Mouse (Mus musculus) layer of hippocampus, postnatal 25 days (tissue): ENCODE results near the gene Thsd7a. TPM values are rescaled to one million over a fixed set of nuclear protein-coding genes. Genes with fewer than 3 reads are reported as not detected.

Source experiments
- DNase-seq, 2 experiments: peaks; one replicate each; pipeline ENCODE4 v3.0.0; 2022; ENCODE audit warnings: mixed read lengths in 2 of 2, low spot score in 1 of 2; ENCODE audit errors: extremely low spot score in 1 of 2
- total RNA-seq, 2 experiments: library from RNA; stranded (reverse); gene quantifications; 2 replicates each; pipeline ENCODE4 v1.2.3; 2021

Thsd7a gene
- total RNA-seq, 2 experiments from 2014 or later, result 35.6 to 43.7 TPM

DNA sequence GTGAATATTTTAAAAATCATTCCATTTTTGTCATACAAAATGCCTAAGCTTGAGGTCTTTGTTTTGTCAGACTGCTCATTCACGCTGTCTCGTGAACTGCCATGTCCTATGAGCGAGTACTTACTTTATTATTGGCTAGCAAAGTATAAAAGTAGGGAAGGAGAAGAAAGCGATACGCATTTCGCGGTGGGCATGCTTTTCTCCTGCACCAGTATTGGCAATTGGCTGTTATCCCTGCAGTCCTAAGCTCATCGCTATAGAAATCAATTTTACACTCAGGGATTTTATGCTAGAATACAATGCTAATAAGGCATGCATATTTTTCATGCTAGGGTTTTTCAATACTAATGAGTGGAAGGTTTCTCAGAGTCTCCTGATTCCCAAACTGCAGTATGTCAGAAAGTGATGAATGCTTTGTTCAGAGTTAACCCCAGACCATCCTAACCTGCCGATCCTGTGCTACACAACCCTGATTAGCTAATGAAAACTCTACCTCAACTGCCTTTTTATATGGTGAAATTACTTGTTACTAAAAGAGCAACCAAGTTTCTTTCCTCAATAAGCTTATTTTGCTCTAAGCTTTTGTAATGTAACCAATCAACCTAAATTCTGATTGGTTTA is 230.8 kb downstream of the Thsd7a start:
- DNase-seq, result no peak

DNA sequence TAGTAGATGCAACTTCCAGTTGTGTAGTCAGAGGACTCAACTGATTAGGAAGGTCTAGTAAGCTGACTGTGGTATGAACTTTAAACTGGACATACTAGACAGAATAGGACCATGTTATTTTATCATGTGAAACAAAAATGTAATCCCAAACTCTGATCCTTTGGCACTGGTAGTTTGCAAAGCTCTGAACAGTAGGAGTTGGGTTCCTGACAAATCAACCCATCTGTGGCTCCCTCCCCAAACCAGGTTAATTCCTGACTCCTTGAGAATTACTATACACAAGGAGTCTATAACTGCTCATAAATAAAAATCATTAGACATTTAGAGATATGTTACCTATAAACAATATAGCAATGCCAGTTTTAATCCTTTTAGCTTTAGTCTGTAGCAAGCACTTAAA is 231.5 kb downstream of the Thsd7a start:
- DNase-seq, result no peak

DNA sequence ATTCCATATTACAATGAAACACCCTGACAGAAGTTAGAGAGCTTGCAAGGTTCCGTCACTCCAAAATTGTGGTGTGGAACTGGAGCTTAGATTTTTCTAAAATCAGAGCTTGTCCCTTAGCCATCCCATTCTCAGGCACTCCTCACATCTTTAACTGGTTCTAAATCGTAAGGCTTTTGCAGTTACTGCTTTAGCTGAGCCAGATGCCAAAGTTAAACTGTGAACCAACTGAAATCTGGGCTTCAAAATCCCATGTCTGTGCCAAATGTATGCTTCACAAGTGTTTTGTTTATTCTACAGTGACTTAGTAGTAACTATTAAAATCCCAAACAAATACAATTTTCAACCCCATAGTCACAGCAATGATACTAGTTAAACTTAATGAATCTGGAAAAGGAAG is 242.3 kb downstream of the Thsd7a start:
- DNase-seq, result no peak

DNA sequence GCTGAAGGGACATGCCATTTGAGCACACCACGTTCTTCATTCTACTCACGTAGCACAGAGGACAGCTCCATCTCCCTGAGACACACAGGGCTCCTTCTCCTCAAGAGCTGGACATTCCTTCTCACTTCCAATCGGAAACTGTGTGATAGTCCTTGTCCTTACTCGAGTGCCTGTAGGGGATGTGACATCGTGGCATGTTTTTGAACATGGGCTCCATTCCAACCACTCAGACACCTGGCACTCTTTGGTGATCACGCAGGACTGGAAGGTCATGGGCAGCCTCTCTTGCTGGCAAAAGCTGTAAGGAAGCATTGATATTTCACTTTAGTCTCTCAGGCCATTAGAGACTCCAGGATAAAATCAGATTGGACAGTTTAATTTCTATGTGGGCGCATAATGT is 245.3 kb downstream of the Thsd7a start:
- DNase-seq, result no peak

DNA sequence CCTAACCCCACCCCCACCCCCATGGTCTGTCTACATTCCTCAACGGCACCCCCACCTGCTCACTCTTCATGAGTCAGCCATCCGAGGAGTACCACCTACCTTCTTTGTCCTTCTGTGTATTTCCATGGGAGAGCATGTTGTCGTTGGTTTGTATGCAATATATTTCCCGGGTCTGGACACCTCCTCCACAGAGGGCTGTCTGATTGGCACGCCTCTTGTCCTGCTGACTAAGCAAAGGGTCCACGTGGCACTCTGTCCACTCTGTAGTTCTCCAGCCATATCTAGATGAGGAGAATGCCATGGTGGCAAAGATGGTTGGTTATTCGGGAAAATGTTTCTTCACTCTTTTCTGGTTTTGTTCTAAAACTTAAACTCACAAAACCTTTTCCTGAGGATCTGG is 248.3 kb downstream of the Thsd7a start:
- DNase-seq, result no peak

DNA sequence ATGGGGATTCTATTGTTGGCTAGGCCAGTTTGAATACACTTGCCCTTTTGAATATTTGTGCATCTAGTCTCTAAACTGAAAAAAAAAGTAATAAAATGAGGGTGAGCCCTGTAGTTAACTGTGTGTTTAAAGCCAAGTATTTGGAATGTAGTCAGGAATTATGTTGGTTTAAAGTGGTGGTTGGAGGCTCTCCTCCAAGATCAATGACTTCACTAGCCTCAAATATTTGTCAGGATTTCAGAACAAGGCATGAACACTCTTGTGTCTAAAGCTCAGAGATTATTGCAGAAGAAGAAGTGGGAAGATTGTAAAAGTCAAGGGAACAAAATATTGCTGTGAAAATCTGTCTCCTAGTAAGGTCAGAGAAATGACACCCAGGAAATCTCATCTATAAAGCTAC is 249.3 kb downstream of the Thsd7a start:
- no peak for DNase-seq

DNA sequence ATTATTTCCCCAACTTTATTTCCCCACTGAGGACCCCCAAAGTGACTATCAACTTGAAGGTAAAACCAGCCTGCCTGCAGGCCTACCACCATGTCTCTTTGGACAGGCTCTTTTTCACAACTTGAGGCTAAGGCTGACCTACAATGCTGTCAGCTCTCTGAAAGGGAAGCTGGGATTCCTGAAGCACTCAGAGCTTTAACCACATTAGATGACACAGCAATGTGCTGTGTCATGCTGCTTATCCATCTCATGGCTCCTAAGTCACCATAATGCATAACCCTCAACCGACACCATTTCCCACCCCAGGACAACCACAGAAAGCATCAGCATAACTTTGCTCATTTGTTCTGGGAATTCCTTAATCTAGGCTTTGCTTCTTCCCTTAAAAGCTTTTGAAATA is 255.6 kb downstream of the Thsd7a start:
- no peak for DNase-seq

DNA sequence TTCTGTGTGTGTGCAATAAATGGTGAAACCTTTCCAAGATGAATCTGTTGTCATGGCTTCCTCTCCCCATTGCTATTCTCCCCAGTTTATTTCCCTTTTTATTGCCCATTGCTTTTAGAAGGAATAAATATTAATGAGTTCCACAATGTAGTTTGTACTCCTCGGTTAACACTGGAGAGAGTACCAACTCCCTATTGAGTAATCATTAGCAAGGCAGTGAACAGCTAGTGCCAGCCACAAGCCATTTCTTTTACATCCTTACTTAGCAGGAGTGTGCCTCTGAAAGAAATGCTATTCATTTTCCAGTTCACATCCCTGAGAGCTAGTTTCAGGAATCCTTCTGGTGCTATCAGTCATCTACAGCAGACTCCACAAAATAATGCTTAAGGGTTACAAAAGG is 260.3 kb downstream of the Thsd7a start:
- DNase-seq, result no peak

DNA sequence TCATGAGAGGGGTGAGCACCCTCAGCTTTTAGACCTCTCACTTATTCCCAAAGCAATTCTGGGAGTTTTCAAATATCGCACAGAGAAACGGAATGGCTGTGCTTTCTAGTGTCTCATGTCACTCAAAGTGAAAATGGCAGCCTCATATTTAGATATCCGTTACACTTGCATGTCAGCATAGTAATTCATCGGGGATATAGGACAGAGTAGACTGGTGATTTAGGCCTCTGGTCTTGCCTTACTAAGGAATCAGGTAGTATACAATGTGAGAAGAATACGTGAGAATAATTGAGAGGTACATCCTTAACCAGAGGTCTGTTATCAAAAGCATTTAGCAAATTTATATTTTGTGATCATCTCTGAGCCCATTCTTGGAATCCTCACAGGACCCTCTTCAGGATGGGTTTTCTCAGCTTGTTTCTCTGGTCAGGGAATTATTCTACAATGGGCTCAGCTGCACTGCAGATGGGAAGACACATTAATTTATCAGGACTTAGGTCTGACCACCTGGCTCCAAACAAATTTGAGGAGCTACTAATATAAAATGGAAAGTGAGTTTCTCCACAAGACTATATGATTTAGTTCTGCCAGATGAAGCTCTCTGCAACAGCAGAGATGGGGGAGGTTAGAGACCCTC is 267.6 kb downstream of the Thsd7a start:
- DNase-seq, result no peak

DNA sequence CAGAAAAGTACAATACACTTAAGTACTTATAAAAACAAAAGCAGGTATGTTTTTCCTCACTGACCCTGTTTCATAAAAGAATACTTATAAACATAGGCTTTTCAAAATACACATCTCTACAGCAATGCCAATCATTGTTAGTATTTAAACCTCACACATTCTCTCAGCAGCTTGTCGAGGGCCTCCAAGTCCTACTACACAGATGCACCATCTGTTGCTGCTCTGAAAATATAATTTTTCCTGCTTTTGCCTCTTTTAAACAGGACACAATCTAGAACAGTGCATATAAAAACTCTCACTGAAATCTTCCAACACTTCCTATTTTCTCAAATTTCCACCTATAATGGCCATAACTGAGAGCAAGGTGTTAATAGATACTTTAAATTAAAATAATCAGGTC is 270.9 kb downstream of the Thsd7a start:
- no peak for DNase-seq

DNA sequence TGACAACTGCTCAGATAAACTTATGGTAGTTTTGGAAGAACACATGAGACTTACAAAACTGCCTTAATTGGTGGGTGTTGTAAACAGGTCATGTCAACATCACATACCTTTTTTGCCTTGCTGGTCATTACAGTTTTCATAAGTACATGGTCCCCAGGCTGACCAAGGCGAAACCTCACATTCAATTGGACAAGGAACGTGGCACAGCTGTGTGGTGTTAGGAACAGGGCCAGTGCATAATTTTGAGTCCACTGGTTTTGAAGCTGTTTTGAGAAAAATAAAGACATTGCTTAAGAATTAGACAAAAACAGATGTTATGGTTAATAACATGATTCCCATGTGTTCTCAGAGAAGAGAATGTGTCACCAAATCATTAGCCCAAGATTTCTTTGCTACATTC is 278.3 kb downstream of the Thsd7a start:
- no peak for DNase-seq

DNA sequence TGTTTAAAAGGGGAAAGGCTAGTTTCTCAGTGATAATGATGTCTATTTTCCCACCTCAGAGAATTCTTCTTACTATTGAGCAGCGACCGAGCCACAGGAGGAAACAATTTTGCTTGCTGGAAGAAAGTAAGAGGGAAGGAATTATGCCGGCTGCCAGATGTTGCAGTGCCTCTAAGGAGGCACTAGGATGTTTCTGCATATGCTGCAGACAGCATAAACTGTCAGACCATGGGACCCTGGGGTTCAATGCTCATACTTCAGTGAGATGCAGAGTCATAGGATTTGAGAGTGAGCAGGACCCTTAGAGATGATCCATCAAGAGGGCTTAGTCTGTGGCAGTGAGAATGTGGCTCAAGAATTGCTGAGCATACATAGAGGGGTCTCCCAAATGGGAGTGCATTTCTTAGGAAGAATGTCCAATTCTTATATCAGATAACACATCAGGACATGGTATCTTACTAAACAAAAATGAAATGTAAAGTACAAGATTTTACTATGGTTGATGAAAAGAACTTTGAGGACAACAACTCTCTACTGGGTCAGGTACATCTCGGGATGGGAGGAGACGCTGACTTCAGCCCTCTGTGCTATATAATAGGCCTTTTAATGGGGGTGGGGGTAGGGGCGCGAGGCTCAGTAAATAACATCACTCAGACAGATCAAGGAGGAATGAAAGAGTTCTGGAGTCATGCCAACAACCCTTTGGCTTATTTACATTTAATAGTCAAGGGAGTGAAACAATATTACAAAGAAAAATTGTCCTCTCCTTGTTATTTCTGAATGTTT is 281.7 kb downstream of the Thsd7a start:
- no peak for DNase-seq

DNA sequence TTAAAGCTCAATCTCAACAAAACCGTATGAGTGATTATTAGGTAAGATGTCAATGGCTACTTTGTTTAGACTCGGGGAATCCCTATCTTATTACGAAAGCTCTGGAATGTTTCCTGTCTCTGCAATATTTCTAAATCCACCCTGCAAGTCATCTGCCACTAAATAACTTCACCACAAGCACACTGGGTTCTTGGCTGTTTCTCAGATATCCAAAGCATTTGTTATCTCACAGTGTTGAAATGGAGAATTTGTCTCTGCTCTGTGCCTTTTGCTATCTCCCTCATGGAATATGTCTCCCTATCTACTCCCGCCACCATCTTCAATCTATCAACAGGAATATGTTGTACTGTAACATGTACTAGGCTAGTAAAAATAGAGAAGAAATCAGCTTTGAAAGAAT is 290.4 kb downstream of the Thsd7a start:
- DNase-seq, result no peak

DNA sequence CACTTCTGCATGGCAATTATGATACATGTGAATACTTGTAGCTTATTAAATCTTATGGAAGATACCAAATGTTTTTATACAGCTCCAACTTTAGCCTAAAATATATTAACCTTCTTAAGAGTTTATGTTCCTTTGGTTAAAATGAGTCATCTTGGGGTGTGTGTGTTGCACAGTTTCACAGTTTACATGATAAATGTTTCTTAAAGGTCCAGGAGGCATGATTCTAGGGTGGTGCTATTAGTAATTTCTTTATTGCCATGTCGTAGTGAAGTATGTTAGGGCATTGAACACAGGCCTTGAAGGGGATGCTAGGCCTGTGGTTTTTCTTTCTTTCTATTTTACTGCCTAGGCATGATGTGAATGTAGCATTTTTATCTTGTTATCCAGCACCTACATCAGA is 291.8 kb downstream of the Thsd7a start:
- DNase-seq, result no peak

DNA sequence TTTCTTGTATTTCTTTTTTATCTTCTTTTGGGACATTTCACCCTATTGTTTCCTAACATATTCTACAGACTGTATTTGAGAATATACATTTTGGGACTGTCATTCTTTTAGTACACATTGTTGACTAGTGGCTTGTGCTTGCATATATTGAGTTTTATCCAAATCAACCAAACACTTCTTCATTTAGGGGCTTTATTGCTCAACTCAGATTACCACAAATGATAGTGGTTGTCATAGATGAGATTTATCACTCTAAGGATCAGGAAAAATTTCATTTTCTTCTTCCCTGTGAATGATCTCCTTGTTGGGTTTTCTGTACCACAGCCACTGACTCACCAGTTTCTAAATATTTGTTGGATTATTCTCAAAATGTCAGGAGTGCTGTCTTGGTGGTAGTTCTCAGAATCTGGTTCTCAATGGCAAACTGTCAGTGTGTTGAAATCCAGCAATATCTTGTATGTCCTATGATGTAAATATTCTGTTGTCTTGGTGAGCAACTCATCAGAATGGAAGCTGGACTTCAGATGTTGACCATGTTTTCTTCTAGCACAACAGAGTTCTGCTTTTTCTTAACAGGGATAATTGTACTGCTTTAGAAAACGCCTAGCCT is 294.2 kb downstream of the Thsd7a start:
- DNase-seq, result no peak

DNA sequence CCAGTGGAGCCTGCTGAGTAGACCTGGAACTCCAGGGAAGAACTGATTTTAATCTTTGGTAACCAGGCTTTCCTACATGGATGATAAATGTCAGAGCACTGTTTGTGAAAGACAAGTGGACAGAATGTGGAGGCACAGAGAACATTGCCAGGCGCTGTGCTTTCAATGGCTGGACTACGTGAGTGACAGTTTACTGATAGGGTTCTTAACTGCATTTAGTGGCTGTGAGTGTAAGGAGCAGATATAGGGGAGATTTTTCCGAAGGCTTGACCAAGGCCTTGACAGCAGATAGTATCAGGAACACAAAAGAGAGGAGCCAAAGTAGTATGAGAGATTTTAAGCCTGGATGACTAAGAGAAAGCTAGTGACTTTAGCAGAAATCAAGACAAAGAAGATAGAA is 295.1 kb downstream of the Thsd7a start:
- no peak for DNase-seq

DNA sequence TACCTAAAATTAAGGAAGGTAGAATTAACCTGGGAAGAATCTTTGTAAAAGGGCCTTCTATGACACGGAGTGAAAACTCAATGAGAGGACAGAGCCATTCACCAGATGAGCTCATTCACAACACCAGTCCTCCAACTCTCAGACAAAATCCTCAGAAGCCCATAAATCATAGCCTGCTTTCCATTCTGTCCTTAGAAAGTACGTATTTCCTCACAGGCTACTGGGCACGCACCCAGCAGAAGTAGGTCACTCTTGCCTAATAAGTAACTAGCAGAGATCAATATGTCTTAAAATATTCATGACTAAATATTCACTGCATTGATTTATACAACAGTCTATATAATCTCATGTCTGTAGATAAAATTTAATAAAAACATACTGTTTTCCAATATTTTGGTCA is 300.4 kb downstream of the Thsd7a start:
- no peak for DNase-seq

DNA sequence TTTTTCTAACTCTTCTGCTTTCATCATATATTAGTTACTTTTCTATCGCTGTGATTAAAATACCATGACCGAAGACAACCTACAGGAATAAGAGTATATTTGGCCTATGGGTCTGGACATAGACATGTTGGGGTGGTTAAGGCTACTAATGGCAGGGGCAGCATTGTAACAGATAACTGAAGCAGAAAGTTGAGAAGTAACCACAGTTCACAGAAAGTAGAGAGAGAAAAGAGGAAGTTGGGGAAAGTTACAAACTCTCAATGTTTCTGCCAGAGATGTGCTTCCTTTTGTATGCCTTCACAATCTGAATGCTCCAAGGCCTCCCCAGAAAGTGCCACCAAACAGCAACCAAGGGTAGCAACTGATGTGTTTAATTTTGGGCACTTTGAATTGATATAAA is 303.7 kb downstream of the Thsd7a start:
- DNase-seq, result no peak

DNA sequence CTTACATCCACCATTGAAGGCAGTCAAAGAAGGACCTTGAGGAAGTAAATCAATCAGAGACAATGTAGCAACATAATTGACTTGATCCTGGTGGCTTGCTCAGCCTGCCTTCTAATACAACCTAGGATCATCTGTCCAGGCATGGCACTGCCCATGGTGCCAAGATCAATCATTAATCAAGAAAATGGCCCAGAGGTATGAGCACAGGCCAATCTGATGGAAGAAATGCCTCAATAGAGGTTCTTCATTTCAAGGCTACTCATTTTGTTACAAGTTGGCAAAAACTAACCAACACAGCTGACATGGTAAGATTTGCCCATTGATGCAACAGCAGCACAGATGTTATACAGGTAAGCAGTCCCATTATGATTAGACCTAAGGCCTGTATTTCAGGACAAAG is 309.6 kb downstream of the Thsd7a start:
- no peak for DNase-seq

DNA sequence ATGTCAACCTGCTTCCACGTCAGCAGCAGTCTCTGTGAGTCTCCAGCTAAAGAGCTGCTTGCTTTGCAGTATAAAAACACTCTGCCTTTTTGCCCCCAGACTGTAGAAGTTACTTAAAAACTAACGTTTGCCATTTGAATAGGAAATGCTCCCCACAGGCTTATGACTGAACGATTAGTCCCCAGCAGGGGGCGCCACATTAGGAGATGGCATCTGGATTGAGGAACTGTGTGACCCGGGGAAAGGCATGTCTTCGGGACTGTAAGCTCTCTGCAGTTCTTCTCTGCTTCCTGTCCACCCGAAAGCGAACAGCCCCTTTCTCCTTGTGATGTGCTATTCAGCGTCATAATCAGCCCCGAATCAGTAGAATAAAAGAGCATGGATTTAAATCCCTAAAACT is 330.1 kb downstream of the Thsd7a start:
- DNase-seq, result no peak

DNA sequence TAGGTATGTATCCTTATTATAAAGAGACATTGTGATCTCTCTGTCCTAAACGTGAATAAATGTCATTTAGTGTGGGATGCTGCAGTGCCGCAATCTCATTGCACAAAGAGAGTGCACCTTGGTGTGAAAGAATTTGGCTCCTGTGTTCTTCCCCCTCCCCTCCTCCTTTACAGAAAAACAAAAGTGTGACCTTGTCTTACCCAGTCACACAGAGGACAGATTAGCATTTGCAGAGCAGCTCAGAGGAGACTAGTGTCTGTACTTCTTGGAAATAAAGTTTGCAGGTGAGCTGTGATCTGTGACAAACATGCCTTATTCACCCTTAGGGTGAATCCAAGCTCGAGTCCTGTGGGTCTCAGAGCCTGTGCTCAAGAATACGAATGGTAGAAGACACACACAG is 332.2 kb downstream of the Thsd7a start:
- DNase-seq, result no peak

DNA sequence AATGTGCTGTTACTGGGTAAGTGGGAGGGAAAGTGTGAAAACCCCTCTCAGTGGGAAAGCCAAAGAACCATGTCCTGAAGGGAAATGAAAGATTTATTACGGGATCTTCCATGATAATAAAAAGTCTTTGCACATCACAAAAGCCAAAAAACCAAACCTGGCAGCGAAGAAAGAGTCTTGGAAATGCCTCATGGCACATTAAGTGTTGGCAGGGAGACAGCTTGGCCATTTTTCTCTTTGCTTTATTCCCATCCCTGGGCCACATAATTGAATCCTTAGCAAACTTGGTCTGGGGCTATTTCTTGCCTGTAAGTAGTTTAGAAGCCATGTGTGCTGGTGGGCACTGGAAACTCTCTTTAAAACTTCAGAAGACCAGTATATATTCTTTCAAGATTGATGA is 344.8 kb downstream of the Thsd7a start:
- DNase-seq, result no peak
